Mouse (Mus musculus): ENCODE measurements around the gene Clec2l.
"Not testable (repeated sequence)": the region's sequence is repeated elsewhere in the genome, so short reads cannot be mapped to it uniquely, and the experiment has no call there.

Clec2l gene

GRCm38 (mm10) chr6:38662714-38663615 is at the start of gene Clec2l:
Gene Clec2l, plus strand, starts transcription at chr6:38663069.
- peak; percentile 64 to 78 for DNase-seq

DNA sequence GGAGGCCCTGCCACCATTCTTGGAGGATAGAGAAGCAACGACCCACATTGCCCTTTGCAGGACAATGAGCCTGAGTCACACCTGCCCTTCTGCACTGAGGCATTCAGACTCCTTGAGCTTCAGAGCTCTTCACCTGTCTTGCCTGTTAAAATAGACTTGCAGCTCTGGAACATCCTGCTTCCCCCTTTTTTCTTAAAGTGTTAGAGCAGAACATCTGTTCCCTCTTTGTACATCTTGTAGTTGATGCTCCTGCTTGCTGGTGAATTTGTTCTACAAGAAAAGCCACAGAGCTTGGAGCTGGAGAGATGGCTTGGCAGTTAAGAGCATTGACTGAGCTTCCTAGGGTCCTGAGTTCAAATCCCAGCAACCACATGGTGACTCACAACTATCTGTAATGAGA is 40.5 kb upstream of the Clec2l start:
- DNase-seq, result no peak

DNA sequence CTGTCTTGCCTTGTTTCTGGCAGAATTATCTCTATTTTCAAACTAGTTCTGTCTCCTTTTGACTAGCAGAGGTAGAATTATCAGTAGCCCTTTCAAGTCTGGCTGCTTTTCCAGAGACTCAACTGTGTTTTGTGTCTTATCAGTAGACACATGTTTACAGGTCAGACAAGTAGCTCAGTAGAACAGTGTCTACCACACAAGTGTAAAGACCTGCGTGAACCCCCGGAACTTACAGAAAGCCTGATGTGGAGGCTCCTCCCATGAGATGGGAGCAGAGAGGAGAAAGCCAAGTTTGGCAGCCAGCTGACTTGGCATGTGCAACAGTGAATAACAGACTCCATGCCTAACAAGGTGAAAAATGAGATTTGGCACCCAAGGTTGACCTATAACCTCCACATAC is 39.4 kb upstream of the Clec2l start:
- DNase-seq, result no peak

DNA sequence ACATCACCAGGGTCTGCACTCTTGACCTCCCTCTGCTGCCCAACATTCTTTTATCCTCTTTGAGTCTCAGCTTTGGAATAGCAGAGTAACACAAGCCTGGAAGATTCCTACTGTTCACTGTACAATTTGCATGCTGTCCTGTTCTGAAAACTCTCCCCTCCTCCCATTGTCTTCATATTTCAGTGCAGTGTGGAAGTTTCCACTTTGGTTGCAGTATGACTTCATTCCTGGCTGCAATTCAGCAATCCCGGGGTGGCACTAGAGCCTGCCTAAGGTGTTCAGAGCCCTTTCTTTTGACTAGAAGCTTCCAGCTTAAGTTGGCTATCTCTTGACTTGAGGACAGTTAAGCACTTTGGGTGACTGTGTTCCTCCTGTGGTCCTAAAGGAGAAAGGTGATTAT is 38.4 kb upstream of the Clec2l start:
- DNase-seq, result peak; percentile 65 to 68

DNA sequence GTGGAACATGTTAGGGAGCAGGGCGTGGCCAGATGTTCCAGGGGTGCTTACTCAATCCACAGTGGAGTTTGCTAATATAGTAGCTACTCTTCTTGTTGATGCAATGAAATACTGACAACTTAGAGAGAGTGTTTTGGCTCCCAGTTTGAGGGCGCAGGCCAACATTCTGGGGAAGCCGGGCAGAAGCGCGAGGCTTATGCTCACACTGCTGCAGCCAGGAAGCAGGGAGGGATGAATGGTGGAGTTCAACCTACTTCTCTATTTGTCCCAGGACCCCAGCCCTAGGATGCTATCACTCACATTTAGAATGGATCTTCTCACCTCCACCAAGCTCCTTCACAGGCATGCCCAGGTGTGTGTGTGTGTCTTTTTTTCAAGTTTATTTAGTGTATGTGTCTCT is 36.8 kb upstream of the Clec2l start:
- DNase-seq, result no peak

DNA sequence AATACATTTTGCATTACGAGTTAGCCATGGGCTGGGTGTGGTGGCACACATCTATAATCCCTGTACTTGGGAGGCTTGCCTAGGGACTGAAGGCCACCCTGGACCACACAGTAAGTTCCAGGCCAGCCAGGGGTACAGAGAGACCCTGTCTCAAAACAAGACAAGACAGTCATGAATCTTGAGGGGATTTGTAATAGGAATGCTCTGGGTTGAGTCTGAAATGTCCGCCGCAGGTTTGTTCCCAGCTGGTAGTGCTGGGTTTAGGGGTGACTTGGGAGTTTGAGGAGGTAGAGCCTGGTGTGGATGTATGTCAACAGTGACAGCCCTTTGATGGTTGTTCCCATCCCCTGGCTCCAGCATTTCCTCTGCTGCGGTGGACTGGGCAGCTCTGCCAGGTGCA is 35.8 kb upstream of the Clec2l start:
- no peak for DNase-seq

DNA sequence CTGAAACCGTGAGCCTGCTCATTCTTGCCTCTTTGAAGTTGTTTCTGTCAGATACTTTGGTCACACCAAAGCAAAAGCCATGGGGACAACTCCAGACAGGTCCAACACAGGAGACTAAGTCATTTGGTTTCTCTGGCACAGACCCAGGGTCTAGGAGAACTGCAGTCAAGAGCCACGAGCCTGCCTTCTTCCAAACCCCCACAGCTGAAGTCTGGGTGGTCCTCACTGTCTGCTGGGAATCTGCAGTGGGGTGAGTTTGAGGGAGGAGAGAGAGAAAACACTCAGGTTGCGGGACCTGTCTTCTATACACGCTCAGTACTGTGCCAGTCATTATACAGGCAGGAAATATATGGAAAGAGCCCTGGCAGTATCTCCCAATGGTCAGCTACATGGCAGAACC is 35.4 kb upstream of the Clec2l start:
- DNase-seq, result no peak

DNA sequence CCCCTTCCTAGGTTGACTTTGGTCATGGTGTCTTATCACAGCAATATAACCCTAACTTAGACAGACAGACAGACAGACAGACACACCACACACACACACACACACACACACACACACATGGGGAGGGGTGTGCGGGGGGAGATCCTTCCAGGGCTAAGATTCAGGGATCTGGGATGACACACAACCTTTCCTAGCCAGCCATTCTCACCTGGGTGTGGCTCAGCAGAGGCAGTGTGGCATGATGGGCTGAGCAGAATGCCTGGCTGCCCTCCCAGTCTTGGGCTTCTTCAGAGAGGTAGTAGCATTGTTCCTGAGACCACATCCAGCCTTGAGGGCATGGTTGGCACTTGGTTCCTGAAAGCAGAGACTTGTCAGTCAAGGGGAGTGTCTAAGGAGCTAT is 33.3 kb upstream of the Clec2l start:
- no peak for DNase-seq

GRCm38 (mm10) chr6:38632826-38633225 is 30.0 kb upstream of the Clec2l start:
- no peak for DNase-seq

- no peak for DNase-seq
These were observed 28.4 kb upstream of the Clec2l start for GRCm38 (mm10) chr6:38634461-38634860.

- peak; percentile 25 to 32 for DNase-seq
These were observed 26.7 kb upstream of the Clec2l start for GRCm38 (mm10) chr6:38635941-38636851.

DNA sequence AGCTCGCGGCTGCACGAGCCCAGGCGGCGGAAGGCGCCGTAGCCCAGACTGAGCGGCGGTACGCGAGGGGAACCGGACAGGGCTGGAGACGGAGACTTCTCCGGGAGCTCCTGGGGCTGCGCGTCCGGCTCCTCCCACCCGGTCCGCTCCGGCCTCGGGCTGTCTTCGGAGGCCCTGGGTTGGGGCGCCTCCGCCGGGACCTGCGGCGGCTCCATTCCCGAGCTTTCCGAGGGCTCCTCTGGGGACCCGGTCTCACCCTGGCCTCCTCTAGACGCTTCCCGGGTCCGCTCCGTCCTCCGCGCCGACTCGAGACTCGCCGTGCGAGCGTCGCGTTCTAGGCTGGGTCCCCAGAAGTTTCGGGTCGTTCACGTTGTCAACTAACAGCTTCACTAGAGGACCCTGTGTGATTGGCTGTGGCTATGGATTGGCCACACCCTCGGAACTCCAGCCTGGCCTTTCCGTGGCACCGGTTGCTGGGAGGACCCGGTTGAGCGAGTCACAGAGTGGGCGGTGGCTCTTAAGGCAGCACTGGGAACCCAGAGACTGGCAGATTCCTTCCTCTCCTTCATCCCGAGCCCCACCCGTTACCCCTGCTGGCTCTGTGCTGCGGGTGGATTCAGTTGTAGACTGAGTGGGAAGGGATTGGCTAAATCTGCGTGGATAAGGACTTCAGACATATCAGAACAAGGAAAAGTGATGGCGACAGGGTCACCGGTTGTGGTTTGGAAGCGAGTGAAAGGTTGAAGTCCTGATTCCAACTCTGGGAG is 25.8 kb upstream of the Clec2l start, which contains the start of gene Klrg2:
TSS of gene Klrg2 (minus strand) at position 391 of the 767 bp plus-strand sequence.
- peak; percentile 20 to 27 for DNase-seq

DNA sequence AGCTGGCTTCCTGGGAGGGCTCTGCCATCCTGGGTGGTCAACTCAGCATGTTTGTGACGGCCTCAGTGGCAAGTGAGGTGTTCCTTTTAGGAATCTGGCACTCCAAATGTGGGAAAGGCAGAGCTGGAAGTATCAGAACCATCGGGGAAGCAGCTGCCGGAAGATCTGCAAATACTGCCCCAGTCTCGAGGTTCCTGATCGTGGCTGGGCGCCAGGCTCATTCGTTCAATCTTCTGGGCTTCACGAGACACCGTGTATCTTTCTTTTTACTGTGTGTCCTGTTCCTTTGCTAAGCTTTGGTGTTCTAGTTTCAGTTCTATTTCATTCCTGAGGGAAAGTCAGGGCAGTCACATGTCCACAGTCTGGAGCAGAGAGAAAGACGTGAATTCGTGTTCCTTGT is 22.5 kb upstream of the Clec2l start:
- DNase-seq, result no peak

DNA sequence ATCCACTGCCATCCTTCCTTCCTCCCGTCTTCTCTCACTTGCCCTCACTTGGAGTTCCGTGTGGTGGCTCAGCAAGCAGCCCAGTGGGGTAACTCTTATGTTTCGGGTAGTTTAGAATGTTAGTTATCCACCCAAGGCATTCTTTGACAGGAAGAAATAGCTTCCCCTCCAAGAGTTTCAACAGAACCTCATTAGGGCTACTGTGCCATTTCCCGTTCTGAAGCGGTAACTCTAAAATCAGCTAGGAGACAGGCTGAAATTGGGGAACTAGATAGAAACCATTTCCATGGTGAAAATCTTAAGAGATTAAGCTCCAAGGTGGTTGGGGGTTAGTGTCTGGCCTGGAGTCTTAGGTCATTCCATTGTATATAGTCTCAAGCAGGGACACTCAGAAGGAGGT is 21.6 kb upstream of the Clec2l start:
- no peak for DNase-seq

DNA sequence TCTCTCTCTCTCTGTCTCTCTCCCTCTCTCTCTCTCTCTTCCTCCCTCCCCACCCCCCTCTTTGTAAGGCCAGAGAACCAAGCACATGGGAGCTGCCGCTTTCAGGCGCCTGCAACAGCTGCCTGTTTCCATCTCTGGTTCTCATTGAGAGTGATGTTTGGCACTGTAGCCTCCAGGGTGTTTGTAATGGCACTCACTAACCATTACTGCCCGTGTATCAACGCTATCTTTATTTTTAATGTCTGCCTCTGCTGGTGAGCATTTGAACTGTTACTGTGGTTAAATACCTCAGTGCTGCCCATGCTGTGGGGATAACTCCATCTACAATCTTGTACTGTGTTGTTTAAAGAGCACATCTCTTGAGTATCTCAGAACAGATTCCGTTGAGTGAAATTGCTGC is 21.2 kb upstream of the Clec2l start:
- DNase-seq, result no peak

- DNase-seq, result no peak
These were observed 20.3 kb upstream of the Clec2l start for GRCm38 (mm10) chr6:38642593-38642992.

- no peak for DNase-seq
These were observed 19.8 kb upstream of the Clec2l start for GRCm38 (mm10) chr6:38643039-38643438.

GRCm38 (mm10) chr6:38649545-38649944 is 13.3 kb upstream of the Clec2l start:
- no peak for DNase-seq

DNA sequence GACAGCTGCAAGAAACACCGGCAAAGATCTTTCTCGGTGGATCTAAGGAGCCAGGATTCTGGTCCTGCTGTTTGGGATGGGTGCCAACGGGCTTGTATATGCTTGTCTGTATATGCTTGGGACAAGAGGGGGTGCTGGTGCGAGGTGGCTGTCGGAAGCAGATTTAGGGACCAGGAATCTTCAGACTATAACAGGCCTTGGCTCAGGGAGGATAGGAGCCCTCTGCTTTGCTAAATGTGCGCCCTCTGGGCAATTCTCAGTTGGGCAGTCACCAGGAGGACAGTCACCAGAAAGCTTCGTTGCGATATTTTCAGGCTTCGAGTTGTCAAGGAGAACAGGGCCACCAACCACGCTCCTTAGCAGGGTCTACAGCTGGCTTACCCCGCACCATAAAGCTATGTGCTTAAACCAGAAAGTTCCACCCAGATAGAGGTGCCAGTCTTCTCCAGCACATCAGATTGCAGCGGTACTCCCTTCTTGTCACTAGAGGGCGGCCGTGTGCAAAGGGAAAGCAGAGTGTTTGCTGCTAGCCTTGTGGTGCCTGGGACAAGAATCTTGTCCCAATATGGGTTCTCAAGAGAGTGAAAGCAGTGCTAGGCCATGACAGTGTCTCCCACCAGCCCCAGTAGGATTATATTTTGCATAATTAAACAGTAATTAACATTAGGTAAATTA is 12.5 kb upstream of the Clec2l start:
- DNase-seq, result peak; percentile 72 to 74

GRCm38 (mm10) chr6:38661626-38662025 is 1.2 kb upstream of the Clec2l start:
- no peak for DNase-seq

DNA sequence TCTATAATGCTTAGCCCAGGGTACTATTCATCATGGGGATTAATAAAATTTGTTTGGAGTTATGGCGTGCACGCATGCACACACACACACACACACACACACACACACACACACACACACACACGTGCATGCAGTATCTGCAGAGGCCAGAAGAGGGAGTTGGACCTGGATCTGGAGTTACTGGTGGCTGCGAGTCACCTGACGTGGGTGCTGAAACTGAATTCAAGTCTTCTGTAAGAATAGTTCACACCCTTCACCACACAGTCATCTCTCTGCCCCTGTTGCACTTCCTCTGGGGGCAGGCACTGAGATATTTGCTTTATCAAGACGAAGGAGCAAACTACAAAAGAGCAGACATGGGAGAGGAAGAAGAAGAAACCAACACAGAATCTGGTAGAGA is 6.7 kb downstream of the Clec2l start:
- no peak for DNase-seq

DNA sequence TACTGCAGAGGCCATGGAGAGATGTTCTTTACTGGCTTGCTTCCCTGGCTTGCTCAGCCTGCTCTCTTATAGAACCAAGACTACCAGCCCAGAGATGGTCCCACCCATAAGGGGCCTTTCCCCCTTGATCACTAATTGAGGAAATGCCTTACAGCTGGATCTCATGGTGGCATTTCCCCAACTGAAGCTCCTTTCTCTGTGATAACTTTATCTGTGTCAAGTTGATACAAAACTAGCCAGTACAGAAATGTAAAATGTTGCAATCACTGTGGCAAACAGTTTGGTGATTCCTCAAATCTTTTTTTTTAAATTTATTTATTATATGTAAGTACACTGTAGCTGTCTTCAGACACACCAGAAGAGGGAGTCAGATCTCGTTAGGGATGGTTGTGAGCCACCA is 7.6 kb downstream of the Clec2l start:
- not testable (repeated sequence) for DNase-seq

Measured in cerebellum, postnatal 36 days (tissue).